Mouse (Mus musculus): ENCODE data around the gene Foxf2. TPM values are rescaled to one million over a fixed set of nuclear protein-coding genes. Genes with fewer than 3 reads are reported as not detected.

Gene Foxf2
- polyA plus RNA-seq, 1 experiment from 2014 or later, result 7.4 TPM

DNA sequence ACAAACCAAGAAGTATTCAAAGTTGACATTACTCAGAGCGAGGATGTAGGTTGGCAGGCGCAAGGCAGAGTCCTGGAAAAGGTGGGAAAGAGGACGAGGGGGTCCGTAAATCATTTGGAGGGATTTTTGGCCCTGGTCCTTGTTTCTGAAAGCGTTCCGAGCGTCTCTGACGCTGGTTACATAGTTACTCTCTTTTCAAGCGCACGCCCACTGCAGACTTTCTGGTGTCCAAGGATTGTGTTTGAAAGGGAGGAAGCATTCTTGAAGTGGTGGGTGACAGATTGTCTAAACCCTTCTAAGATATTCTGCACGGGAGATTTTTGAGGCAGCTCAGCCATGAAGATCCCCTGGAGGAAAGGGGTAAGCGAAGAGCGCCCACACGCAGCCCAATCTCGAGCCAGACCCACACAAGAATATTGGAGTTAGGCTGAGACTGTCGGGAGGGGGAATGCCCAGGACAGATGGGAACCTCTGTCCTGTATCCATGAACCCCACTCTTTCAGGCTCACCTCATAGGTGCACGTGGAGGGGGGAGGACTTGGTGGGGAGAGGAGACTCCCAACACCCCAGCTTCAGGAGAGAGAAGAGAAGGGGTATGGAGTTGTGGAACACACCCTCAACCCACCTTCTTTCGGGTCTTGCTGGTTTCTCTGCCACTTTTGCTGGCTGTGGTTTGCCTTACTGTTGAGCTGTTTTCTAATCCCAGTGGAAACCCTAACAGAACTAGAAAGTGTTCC is 6.5 kb upstream of the Foxf2 start:
- no peak overlapping the region for H3K27ac ChIP-seq
- no peak overlapping the region; the same call in 1 of the 2 replicates for H3K4me2 ChIP-seq (replicated peaks)

DNA sequence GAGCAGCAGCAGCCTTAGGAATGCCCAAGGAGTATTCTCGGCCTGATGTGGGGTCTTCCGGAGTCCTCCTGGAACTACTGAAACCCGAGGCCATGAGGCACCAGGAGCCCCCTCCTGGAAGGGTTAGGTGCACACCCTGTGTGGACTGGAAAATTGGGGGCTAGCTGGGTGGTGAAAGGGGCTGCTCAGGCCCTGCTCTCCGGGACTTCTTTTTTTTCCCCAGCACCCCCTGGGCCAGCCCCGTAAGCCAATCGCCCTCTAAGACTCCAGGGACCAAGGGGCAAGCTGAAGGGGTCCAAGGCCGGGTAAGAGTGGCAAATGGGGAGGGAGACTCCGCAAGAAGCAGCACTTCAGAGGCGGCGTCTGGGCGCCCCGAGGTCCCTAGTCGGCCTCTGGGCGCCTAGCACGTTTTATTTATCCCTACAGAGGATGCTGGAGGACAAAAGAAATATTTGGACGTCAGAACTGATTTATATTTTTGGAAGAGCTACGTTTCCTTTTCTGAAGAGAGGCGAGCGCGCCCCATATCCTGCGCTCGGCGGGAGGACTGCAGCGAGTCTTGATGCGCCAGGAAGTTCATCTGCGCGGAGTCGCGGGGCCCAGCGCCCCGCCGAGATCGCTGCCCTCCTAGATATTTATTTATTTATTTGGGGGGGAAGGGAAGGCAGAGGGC is 5.7 kb upstream of the Foxf2 start:
- H3K4me2 ChIP-seq (replicated peaks), result 0 out of 2 replicates have a peak overlapping the region, but pooled peaks have one; percentile 2
- ATAC-seq (ENCODE audit: low FRiP score, low read depth), result no peak
- peaks cover 4% of the 10 kb centered on the region; the same call in 1 of the 2 replicates for H3K4me1 ChIP-seq
- H3K9me3 ChIP-seq, result no peaks in the 10 kb centered on the region
- H3K27me3 ChIP-seq (replicated peaks), result peaks cover 97% of the 10 kb centered on the region
- no peak overlapping the region; the same call in 1 of the 2 replicates for H3K4me3 ChIP-seq
- under 1% methylated on average over 33 of the region's 33 CpGs for WGBS
- H3K27ac ChIP-seq, result no peak overlapping the region
- no peaks in the 10 kb centered on the region for H3K36me3 ChIP-seq
- H3K9ac ChIP-seq, result 0 out of 2 replicates have a peak overlapping the region, but pooled peaks have one; percentile 3

More for the DNA sequence above, 6.5 kb upstream of the Foxf2 start:
- no peak overlapping the region for H3K9ac ChIP-seq
- H3K27me3 ChIP-seq (replicated peaks), result peaks cover 97% of the 10 kb centered on the region
- 2% methylated on average over 18 of the region's 18 CpGs for WGBS
- H3K4me1 ChIP-seq, result peaks cover 4% of the 10 kb centered on the region; the same call in 1 of the 2 replicates
- H3K36me3 ChIP-seq, result no peaks in the 10 kb centered on the region
- no peak overlapping the region for H3K4me3 ChIP-seq
- no peak for ATAC-seq (ENCODE audit: low FRiP score, low read depth)
- H3K9me3 ChIP-seq, result no peaks in the 10 kb centered on the region

DNA sequence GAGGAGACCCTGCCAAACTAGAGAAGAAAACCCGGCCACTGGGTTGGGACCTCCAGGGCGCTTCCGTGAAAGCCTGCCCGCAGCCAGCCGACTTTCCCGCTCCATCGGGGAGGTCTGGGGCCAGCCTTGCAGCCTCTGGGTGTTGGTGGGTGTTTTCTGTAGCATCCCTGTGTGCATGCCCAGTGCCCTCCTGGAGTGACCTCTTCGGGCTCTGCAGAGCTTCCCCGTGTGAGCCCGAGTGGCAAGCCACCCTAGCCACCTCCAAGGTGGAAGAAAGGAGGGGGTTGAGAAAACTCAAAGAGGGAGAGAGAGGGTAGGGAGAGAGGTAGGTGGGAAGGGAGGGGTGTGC is 5.1 kb upstream of the Foxf2 start:
- 0% methylated on average over 10 of the region's 10 CpGs for WGBS
- 0 out of 2 replicates have a peak overlapping the region, but pooled peaks have one; percentile 2 for H3K4me2 ChIP-seq (replicated peaks)
- peaks cover 97% of the 10 kb centered on the region for H3K27me3 ChIP-seq (replicated peaks)
- H3K36me3 ChIP-seq, result no peaks in the 10 kb centered on the region
- no peak for ATAC-seq (ENCODE audit: low FRiP score, low read depth)
- no peak overlapping the region for H3K4me3 ChIP-seq
- no peak overlapping the region for H3K9ac ChIP-seq
- no peak overlapping the region for H3K27ac ChIP-seq
- no peaks in the 10 kb centered on the region for H3K9me3 ChIP-seq
- peaks cover 9% of the 10 kb centered on the region for H3K4me1 ChIP-seq

DNA sequence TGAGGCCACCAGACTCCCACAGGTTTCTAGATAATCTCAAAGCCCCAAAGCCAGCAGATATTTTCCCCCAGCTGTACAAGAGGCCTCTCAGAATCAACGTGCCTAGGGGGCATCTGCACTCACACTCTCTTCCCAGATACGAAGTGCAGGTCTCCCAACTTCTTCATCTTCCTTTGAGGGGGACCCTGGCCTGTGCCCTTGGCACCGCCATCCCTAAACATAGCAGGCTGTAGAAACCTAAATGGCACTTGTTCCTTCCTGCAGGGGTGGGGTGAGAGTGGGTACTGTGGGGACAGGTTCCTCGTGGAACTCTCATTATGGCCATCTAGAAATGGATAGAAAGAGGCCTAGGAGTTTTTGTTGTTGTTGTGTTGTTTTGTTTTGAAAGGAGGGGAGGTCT is 4.7 kb upstream of the Foxf2 start:
- Histone ChIP-seq H3K27me3 (replicated peaks) (peaks cover 97% of the 10 kb centered on the region), H3K9me3 (no peaks in the 10 kb centered on the region), H3K4me2 (replicated peaks) (no peak overlapping the region), H3K4me1 (peaks cover 14% of the 10 kb centered on the region), H3K36me3 (no peaks in the 10 kb centered on the region), H3K9ac (no peak overlapping the region), H3K4me3 (no peak overlapping the region), H3K27ac (no peak overlapping the region)
- WGBS, result 5% methylated on average over 4 of the region's 4 CpGs
- ATAC-seq (ENCODE audit: low FRiP score, low read depth), result no peak

DNA sequence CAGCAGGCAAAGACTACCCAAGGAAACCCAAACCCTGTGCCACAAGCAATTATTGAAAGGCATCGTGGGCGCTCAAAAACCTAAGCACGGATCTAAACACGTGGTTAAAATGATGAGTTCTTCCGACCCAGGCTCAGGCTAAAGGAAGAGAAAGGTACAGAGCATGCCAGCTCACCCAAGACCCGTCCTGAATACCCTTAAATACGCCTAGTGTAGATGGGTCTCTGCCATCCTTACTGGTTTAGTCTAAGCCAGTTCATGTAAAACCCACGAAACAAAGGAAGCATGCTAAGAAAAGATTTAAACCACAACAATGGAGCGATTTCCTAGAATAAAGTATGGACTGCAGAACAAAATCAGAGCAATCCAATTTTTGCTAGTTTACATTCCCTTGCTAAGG is 3.9 kb upstream of the Foxf2 start:
- H3K9me3 ChIP-seq, result no peaks in the 10 kb centered on the region
- peaks cover 22% of the 10 kb centered on the region for H3K4me1 ChIP-seq
- H3K4me3 ChIP-seq, result no peak overlapping the region
- ATAC-seq (ENCODE audit: low FRiP score, low read depth), result no peak
- no peak overlapping the region for H3K9ac ChIP-seq
- H3K27ac ChIP-seq, result no peak overlapping the region
- no peak overlapping the region for H3K4me2 ChIP-seq (replicated peaks)
- WGBS, result 4% methylated on average over 9 of the region's 9 CpGs
- peaks cover 97% of the 10 kb centered on the region for H3K27me3 ChIP-seq (replicated peaks)
- H3K36me3 ChIP-seq, result no peaks in the 10 kb centered on the region

- no peak overlapping the region for H3K27ac ChIP-seq
- peaks cover 25% of the 10 kb centered on the region for H3K4me1 ChIP-seq
- no peak overlapping the region for H3K9ac ChIP-seq
- H3K4me3 ChIP-seq, result no peak overlapping the region
- no peaks in the 10 kb centered on the region for H3K9me3 ChIP-seq
- H3K27me3 ChIP-seq (replicated peaks), result peaks cover 97% of the 10 kb centered on the region
- 4% methylated on average over 3 of the region's 3 CpGs for WGBS
- H3K4me2 ChIP-seq (replicated peaks), result no peak overlapping the region
- ATAC-seq (ENCODE audit: low FRiP score, low read depth), result no peak
- H3K36me3 ChIP-seq, result no peaks in the 10 kb centered on the region
Measured at GRCm38 (mm10) chr13:31622371-31622770, 3.2 kb upstream of the Foxf2 start.

- no peak for ATAC-seq (ENCODE audit: low FRiP score, low read depth)
Measured at GRCm38 (mm10) chr13:31623291-31623690, 2.3 kb upstream of the Foxf2 start.

DNA sequence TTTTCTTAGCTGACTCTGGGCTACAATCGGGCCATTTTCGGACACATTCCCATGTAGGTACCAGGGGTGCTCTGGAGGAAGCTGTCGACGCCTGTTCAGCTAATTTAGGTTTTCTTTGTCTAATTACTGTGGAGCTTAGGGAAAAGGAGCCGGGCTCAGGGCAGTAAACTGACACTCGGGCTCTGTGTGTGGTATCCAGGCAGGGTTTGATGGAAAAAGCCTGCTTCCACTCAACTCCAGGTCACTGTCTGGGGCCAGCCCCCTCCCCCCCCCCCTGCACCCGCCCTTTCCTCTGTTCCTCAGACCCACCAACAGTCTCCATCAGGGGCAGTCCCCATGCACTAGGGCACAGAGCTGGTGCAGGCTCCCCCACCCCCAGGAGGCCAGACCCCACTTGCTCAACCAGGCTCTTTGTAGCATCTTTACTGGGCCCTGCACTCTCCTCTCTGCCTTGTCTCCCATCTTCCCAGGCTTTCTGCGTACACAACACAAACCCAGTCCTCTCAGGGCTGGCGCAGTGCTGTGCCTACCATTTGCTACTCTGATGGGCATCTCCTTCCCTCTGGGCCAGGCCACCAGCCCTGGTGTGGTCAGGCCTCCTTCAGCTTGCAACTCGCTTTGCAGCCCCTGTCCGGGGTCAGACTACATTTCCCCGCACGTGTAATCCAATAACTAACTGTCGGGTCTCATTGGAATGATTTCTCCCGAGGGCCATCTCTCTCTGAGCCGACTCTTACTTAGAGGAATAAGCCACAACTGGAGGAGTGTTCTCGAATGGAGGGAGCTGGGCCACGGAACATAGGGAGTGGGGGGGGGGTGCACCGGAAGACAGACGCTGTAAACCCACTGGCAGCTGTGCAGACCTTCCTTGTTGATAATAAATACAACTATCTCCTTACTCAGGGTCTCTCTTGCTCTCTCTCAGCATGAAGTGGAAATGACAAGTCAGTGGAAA is 1.4 kb upstream of the Foxf2 start:
- no peaks in the 10 kb centered on the region for H3K9me3 ChIP-seq
- peaks cover 98% of the 10 kb centered on the region for H3K27me3 ChIP-seq (replicated peaks)
- H3K36me3 ChIP-seq, result no peaks in the 10 kb centered on the region
- H3K4me1 ChIP-seq, result peaks cover 24% of the 10 kb centered on the region
- H3K9ac ChIP-seq, result no peak overlapping the region
- 0 out of 2 replicates have a peak overlapping the region, but pooled peaks have one; percentile 5 for H3K4me3 ChIP-seq
- under 1% methylated on average over 20 of the region's 20 CpGs for WGBS
- ATAC-seq (ENCODE audit: low FRiP score, low read depth), result no peak
- H3K27ac ChIP-seq, result no peak overlapping the region
- H3K4me2 ChIP-seq (replicated peaks), result peak overlapping the region; percentile 67

More at GRCm38 (mm10) chr13:31623291-31623690, 2.3 kb upstream of the Foxf2 start:
- no peak overlapping the region for H3K9ac ChIP-seq
- no peaks in the 10 kb centered on the region for H3K36me3 ChIP-seq
- H3K27me3 ChIP-seq (replicated peaks), result peaks cover 98% of the 10 kb centered on the region
- no peak overlapping the region for H3K4me3 ChIP-seq
- H3K4me2 ChIP-seq (replicated peaks), result no peak overlapping the region
- under 1% methylated on average over 6 of the region's 6 CpGs for WGBS
- H3K9me3 ChIP-seq, result no peaks in the 10 kb centered on the region
- no peak overlapping the region for H3K27ac ChIP-seq
- peaks cover 23% of the 10 kb centered on the region for H3K4me1 ChIP-seq

DNA sequence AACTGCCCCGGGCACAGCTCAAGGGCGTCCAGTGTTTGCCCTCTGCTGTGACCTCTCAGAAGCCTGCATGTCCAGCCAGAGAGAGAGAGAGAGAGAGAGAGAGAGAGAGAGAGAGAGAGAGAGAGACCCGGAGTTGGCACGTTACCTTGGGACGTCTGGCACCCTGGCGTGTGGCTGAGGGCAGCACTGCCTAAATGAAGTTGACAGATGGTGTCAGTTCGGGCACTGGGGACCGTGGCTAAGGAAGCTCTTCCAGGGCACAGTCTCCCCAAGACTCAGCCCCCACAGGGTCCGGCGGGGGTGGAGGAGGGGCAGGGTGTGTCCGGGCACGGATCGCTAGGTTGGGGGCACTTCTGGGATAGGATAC is 667 bp upstream of the Foxf2 start:
- Histone ChIP-seq H3K36me3 (no peaks in the 10 kb centered on the region), H3K27me3 (replicated peaks) (peaks cover 98% of the 10 kb centered on the region), H3K27ac (no peak overlapping the region), H3K4me2 (replicated peaks) (peak overlapping the region; percentile 67), H3K9ac (no peak overlapping the region), H3K4me1 (peaks cover 32% of the 10 kb centered on the region), H3K9me3 (no peaks in the 10 kb centered on the region), H3K4me3 (peak overlapping the region; percentile 41)
- under 1% methylated on average over 13 of the region's 13 CpGs for WGBS
- no peak for ATAC-seq (ENCODE audit: low FRiP score, low read depth)

DNA sequence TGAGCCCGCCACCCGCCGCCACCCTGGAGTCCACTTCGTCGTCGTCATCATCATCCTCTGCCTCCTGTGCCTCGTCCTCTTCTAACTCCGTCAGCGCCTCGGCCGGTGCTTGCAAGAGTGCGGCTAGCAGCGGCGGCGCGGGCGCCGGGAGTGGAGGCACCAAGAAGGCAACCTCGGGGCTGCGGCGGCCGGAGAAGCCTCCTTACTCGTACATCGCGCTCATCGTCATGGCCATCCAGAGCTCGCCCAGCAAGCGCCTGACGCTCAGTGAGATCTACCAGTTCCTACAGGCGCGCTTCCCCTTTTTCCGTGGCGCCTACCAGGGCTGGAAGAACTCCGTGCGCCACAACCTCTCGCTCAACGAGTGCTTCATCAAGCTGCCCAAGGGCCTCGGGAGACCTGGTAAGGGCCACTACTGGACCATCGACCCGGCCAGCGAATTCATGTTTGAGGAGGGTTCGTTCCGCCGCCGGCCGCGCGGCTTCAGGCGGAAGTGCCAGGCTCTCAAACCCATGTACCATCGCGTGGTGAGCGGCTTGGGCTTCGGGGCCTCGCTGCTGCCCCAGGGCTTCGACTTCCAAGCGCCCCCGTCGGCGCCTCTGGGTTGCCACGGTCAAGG is 676 bp downstream of the Foxf2 start:
- Histone ChIP-seq H3K4me2 (replicated peaks) (peak overlapping the region; percentile 67), H3K27ac (no peak overlapping the region), H3K4me1 (peaks cover 33% of the 10 kb centered on the region), H3K36me3 (no peaks in the 10 kb centered on the region), H3K9ac (peak overlapping the region; percentile 27), H3K9me3 (no peaks in the 10 kb centered on the region), H3K4me3 (peak overlapping the region; percentile 41), H3K27me3 (replicated peaks) (peaks cover 97% of the 10 kb centered on the region)
- under 1% methylated on average over 60 of the region's 60 CpGs for WGBS
- ATAC-seq (ENCODE audit: low FRiP score, low read depth), result peak; percentile 29; the same call in 1 of the 2 replicates

DNA sequence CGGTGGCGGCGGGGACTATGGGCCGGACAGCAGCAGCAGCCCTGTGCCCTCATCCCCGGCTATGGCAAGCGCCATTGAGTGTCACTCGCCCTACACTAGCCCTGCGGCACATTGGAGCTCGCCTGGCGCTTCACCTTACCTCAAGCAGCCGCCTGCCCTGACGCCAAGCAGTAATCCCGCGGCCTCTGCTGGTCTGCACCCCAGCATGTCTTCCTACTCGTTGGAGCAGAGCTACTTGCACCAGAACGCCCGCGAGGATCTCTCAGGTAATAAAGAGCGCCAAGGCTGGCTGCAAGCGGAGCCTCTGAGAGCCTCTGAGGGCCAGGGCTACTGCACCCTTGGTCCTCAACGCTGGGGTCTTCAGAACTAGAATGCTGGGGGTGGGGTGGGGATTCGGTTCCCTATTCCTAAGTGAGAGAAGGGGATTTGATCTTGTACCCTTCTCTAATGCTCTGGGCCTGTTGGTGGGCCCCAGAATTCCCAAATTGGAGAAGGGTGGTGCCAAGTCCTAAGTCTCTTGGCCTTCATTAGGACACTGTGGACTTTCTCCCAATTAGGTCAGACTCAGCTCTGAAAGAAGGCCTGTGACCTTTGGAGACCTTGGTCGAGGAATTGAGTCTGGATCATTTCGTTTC is 1.5 kb downstream of the Foxf2 start:
- Histone ChIP-seq H3K4me1 (peaks cover 33% of the 10 kb centered on the region), H3K9ac (peak overlapping the region; percentile 27), H3K27me3 (replicated peaks) (peaks cover 97% of the 10 kb centered on the region), H3K36me3 (no peaks in the 10 kb centered on the region), H3K9me3 (no peaks in the 10 kb centered on the region), H3K4me2 (replicated peaks) (peak overlapping the region; percentile 67), H3K4me3 (peak overlapping the region; percentile 41), H3K27ac (0 out of 2 replicates have a peak overlapping the region, but pooled peaks have one; percentile 26)
- WGBS, result under 1% methylated on average over 24 of the region's 24 CpGs
- no peak for ATAC-seq (ENCODE audit: low FRiP score, low read depth)

All from neural tube, embryonic 12.5 days (tissue).